Mouse (Mus musculus) gastrocnemius, postnatal 14 days (tissue): ENCODE data around the gene Map2k5. TPM values are rescaled to one million over a fixed set of nuclear protein-coding genes. Genes with fewer than 3 reads are reported as not detected.

ENCODE experiments used
- DNase-seq: peaks from one replicate; pipeline ENCODE4 v3.0.0; 2021; ENCODE audit warnings: mixed read lengths
- intact Hi-C: fragments of 180-260 bp; cut with DNase I; formaldehyde crosslinking; loops from one replicate; pipeline ENCODE4 v1.15.1; 2025; ENCODE audit warnings: low total_unique reads
- total RNA-seq, 2 experiments: library from RNA; stranded (reverse); gene quantifications; 2 replicates each; pipeline ENCODE4 v1.2.3; 2021

The Map2k5 gene
- total RNA-seq, 2 experiments from 2014 or later: 14.4 to 15.0 TPM

- intact Hi-C loops: no loop called here
Observed at GRCm38 (mm10) chr9:63139661-63140060, 238.0 kb downstream of the Map2k5 start.

GRCm38 (mm10) chr9:63138481-63138967 lies 239.2 kb downstream of the Map2k5 start:
- no peak for DNase-seq
- intact Hi-C loops: no loop called here

More at GRCm38 (mm10) chr9:63139661-63140060, 238.0 kb downstream of the Map2k5 start:
- no peak for DNase-seq

DNA sequence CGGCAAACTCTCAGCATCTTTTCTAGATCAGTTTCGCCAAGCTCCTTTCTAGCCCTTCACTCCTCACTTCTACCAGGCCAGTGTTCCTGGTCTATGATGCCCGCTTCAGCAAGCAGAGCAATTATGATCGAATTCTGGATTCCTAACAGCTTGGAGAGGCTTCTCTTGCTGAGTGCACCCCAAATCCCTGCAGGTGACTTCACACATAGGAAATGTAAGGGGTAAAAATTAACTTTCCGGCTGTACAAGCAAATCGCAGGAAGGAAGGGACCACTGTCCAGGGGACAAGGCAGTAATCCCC lies 240.1 kb downstream of the Map2k5 start:
- intact Hi-C loops: loop anchor here (2.0 kb wide), 2 partner anchors 323 to 707 kb away; no protein-coding TSS in a partner anchor

GRCm38 (mm10) chr9:63136756-63137614 lies 240.7 kb downstream of the Map2k5 start:
- DNase-seq: no peak
- intact Hi-C loops: loop anchor here (2.0 kb wide), 2 partner anchors 324 to 708 kb away; no protein-coding TSS in a partner anchor

More for the DNA sequence above, 240.1 kb downstream of the Map2k5 start:
- DNase-seq: no peak

GRCm38 (mm10) chr9:63136241-63136640 lies 241.5 kb downstream of the Map2k5 start:
- intact Hi-C loops: loop anchor here (2.0 kb wide), 2 partner anchors 325 to 709 kb away; no protein-coding TSS in a partner anchor
- no peak for DNase-seq

GRCm38 (mm10) chr9:63135801-63136200 lies 241.9 kb downstream of the Map2k5 start:
- no peak for DNase-seq
- intact Hi-C loops: loop anchor here (2.0 kb wide), 2 partner anchors 325 to 709 kb away; no protein-coding TSS in a partner anchor

- no peak for DNase-seq
- intact Hi-C loops: no loop called here
Observed at GRCm38 (mm10) chr9:63135356-63135755, 242.3 kb downstream of the Map2k5 start.

GRCm38 (mm10) chr9:63133659-63134058 lies 244.0 kb downstream of the Map2k5 start:
- intact Hi-C loops: no loop called here
- no peak for DNase-seq

- intact Hi-C loops: no loop called here
- DNase-seq: peak; percentile 94
Observed at GRCm38 (mm10) chr9:63132673-63133601, 244.8 kb downstream of the Map2k5 start.

GRCm38 (mm10) chr9:63131957-63132602 lies 245.6 kb downstream of the Map2k5 start:
- DNase-seq: no peak
- intact Hi-C loops: no loop called here

- DNase-seq: no peak
- intact Hi-C loops: no loop called here
Observed at GRCm38 (mm10) chr9:63129641-63130041, 248.1 kb downstream of the Map2k5 start.

DNA sequence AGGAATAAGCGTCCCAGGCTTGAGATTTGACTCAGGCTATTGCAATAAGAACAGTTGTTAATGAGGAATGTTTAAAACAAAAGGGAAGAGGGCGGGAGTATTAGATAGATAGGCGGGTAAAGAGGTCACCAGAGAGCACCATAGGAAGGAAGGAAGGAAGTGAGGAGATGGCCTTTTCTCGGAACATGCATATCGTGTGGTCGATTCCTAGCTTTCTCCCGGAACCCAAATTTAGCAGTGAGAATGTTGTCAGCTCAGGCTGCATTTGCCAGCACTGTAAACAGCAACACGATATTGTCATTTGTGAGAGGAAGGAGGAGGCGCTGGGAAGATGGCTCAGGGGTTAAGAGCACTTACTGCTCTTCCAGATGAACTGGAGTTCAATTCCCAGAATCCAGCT lies 253.2 kb downstream of the Map2k5 start:
- intact Hi-C loops: loop anchor here (2.0 kb wide), 2 partner anchors 144 to 278 kb away; no protein-coding TSS in a partner anchor
- DNase-seq: no peak

DNA sequence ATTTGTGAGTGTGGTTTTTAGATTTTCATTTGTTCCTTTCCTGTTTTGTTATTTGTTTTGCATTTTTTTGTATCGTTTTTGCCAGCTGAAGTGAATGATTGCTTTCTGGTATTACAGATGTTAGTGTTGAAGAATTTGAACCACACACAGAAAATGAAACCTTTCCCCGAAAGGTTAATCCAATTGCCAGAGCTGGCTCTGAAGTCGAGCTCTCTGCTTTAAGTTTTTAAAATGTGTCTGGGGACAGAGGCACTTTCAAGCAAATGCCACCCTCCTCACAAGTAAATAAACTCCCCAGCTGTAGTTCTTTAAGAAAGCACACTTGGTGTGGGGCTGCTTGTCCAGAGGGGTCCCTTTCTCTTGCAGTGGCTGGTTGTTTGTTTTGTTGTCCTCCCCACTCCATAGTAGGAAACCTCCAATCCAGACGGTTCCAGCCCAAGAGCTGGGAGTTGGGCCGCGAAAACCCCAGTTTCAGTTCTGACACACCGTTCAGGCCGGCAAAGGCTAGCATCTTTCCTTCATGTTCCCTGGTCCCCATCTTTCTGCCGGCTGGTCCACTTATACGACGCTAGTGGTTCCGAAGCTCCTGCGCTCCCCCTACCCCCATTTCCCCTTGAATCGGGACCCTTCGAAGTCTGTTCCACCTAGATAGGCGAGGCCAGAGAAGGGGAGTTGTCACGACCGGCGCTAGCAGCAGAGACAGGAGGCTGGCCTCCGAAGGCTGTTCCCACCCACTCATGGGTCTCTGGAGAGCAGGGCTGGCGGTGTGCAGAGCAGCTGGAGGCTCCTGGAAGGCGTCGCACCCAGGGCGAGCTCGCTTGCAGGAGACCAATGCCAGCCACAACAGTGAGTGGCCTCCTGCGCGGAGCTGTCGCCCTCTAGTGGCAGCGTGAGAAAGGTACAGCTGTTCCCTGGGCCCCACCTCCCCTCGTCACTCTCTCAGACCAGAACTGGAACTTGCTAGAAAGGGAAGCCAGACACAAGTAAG lies 254.0 kb downstream of the Map2k5 start:
- intact Hi-C loops: loop anchor here (2.0 kb wide), 2 partner anchors 143 to 277 kb away; no protein-coding TSS in a partner anchor

DNA sequence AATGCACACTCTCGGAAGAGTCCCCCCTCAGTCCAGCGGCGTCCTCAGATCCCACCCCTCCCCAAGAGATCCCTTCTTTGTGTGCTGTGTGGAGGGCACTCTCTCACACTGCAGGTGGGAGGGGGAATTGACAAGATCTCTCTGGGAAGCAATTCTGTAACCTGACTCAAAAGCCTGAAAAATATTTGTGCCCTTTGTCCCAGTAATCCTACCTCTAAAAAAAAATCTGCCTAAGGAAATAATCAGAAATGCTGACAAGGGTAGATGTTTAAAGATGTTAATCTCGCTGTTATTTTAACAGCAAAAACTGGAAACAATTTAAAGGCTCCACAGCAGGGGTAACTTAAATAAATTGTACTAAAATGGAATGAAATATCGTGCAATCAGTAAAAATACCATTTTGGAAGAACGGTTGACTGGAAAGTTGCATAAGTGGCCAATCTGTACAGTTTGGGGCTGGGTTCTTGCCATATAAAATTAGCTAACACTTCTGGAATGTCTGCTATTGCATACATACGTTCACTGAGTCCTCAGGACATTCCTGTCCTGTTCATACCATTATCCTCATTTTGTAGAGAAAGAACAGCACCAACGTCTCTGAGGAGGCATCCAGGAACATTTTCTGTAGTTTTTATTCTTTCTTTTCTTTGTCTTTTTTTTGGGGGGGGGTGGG lies 255.4 kb downstream of the Map2k5 start:
- no peak for DNase-seq
- intact Hi-C loops: no loop called here

More for the DNA sequence above, 254.0 kb downstream of the Map2k5 start:
- DNase-seq: peak; percentile 94

- intact Hi-C loops: no loop called here
- DNase-seq: no peak
Observed at GRCm38 (mm10) chr9:63118385-63118784, 259.3 kb downstream of the Map2k5 start.
